Mouse (Mus musculus) heart, adult 2 months (tissue): ENCODE results near the gene Uggt2. TPM values are rescaled to one million over a fixed set of nuclear protein-coding genes. Genes with fewer than 3 reads are reported as not detected.
"Not testable (repeated sequence)": the region's sequence is repeated elsewhere in the genome, so short reads cannot be mapped to it uniquely, and the experiment has no call there.

Source experiments
- DNase-seq, 2 experiments: peaks; one replicate each; pipeline ENCODE4 v3.0.0; 2021
- H3K27ac ChIP-seq: fragments of 200-600 bp; 2 replicates; pipeline ENCODE4 v1.8.1; 2022
- H3K27me3 ChIP-seq: fragments of 200-500 bp; 2 replicates; pipeline ENCODE4 v1.6.1; 2012; ENCODE audit warnings: mild to moderate bottlenecking, low read length, inconsistent platforms, mixed read lengths; ENCODE audit not compliant: control insufficient read depth, insufficient read depth
- H3K36me3 ChIP-seq: fragments of 200-500 bp; 2 replicates; pipeline ENCODE4 v1.6.1; 2012; ENCODE audit warnings: low read length, inconsistent platforms; ENCODE audit not compliant: control insufficient read depth, insufficient read depth
- H3K4me1 ChIP-seq: fragments of 200-500 bp; 2 replicates; pipeline ENCODE4 v1.6.1; 2011; ENCODE audit warnings: low read length; ENCODE audit not compliant: control insufficient read depth, insufficient read depth
- H3K4me3 ChIP-seq: fragments of 200-600 bp; 2 replicates; pipeline ENCODE4 v1.8.1; 2022
- H3K79me2 ChIP-seq: fragments of 200-500 bp; replicated peaks from 2 replicates; pipeline ENCODE4 v1.6.1; 2012; ENCODE audit warnings: mild to moderate bottlenecking, inconsistent platforms, low read length, moderate library complexity, mixed read lengths; ENCODE audit not compliant: control insufficient read depth, insufficient read depth
- H3K9ac ChIP-seq: fragments of 200-500 bp; 2 replicates; pipeline ENCODE4 v1.6.1; 2012; ENCODE audit warnings: low read depth, mild to moderate bottlenecking, control low read depth, inconsistent platforms, low read length, mixed read lengths
- CTCF ChIP-seq: fragments of 200-600 bp; IDR thresholded peaks from 2 replicates; pipeline ENCODE4 v1.8.1; 2022; ENCODE audit warnings: antibody characterized with exemption, mild to moderate bottlenecking, moderate library complexity
- EP300 ChIP-seq: fragments of 200-500 bp; IDR thresholded peaks from 2 replicates; pipeline ENCODE4 v1.6.1; 2011; ENCODE audit warnings: low read depth, low read length, control low read depth; ENCODE audit not compliant: insufficient read depth
- POLR2A ChIP-seq: fragments of 200-500 bp; IDR thresholded peaks from 2 replicates; pipeline ENCODE4 v1.6.1; 2011; ENCODE audit warnings: mild to moderate bottlenecking, low read depth, low read length, control low read depth; ENCODE audit not compliant: insufficient read depth
- WGBS: fragments of 180-500 bp; shearing (Covaris S2); methylation state at CpG from one replicate; pipeline ENCODE4 v1.1.7; 2018; 5-methylcytosine and 5-hydroxymethylcytosine counted together
- intact Hi-C: fragments of 180-260 bp; cut with DNase I; formaldehyde crosslinking; loops from one replicate; pipeline ENCODE4 v1.15.1; 2025
- polyA plus RNA-seq: library from polyadenylated mRNA; depleted of rRNA; stranded (reverse); fragments of >200 nt; gene quantifications from 2 replicates; pipeline ENCODE4 v1.2.3, GENCODE M21; 2012
- total RNA-seq, 2 experiments: library from RNA; stranded (reverse); gene quantifications; 2 replicates each; pipeline ENCODE4 v1.2.3; 2021

Gene Uggt2
- total and polyA plus RNA-seq, 3 experiments, result 4.1 to 5.7 (median 5.6) TPM

DNA sequence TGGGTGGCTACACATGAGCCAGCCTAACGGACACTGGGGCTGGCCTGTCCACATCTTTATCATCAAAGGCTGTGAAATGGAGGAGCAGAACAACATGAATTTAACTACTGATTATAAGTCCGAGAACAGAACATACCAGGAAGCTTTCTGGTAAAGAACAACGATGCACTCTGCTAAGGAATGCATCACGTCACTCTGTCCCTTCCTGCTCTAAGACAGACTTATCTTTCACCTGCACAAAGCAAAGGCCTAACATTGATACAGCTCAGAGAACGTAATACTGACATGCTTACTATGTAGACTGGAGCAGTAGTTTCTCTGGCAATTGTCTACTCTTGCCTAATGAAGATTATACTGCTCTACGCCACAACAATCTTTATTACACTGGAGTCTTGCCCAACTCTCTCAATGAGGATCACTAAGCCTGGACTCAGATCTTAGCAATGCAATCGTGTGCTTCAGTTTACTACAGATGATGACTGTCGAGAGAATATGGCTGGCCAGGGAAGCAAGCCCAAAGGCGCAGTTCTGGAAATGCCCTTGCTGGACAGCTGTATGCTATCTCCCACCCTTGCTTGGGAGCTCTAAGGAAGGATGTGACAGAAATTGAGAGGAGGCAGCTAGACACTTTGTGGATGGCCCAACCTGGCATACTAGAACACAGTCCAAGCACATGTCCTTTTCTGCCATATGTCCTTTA is 103.9 kb downstream of the Uggt2 start:
- Histone ChIP-seq H3K27me3 (no peaks in the 10 kb centered on the region), H3K4me1 (no peaks in the 10 kb centered on the region), H3K79me2 (no peaks in the 10 kb centered on the region), H3K4me3 (no peak overlapping the region), H3K27ac (no peak overlapping the region), H3K9ac (no peak overlapping the region), H3K36me3 (no peaks in the 10 kb centered on the region)
- intact Hi-C loops, result no loop called here
- no peak for TF ChIP-seq POLR2A
- TF ChIP-seq EP300, result no peak
- TF ChIP-seq CTCF, result no peak
- 72% methylated on average over 9 of the region's 9 CpGs for whole genome bisulfite sequencing
- DNase-seq, result no peak

DNA sequence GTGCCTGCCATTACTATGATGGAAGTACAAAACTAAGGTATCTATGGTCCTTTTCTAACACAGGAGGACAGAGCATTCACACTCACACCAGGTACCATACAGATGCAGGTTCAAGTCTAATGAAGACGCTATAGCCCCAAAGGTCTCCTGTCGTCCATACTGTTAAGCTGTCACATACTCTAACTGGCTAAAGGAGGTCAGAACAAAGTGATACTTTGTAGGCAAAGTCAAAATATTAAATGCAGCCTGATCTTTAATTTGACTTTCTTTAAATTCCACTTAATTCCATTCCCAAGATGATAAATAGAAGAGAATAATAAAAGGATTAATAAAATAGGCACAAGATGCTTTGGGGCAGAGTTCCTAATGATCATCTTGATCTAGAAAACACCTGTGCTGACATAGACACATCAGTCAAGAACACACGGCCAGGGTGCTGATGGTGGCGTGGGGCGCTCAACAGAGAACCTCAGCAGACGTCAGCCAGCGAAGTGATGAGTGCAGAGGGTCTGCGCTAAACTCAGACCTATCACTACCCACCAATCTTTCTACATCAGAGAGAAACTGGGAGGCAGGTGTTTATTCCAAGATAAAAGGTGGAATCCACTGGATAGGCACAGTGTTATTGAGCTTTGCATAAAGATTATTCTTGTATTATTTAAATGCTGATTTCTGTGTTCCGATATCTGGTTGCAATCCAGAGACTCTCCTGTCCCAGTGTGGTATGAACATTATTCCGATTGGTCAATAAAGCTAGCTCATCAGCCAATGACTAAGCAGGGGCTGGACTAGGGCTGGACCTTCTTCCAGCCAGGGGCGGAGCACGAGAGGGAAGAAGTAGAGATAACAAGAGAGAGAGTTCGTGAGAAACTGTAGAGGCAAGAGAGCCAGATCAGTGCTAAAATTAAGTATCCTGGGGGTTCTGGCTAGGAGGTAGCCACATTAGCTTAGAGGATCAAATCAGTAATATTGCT is 111.4 kb downstream of the Uggt2 start:
- Histone ChIP-seq H3K4me3 (no peak overlapping the region), H3K27me3 (no peaks in the 10 kb centered on the region), H3K36me3 (no peaks in the 10 kb centered on the region; the same call in 1 of the 2 replicates), H3K27ac (no peak overlapping the region), H3K79me2 (no peaks in the 10 kb centered on the region), H3K9ac (no peak overlapping the region), H3K4me1 (no peaks in the 10 kb centered on the region)
- TF ChIP-seq CTCF, result no peak
- no peak for TF ChIP-seq EP300
- no peak for TF ChIP-seq POLR2A
- WGBS, result 54% methylated on average over 13 of the region's 13 CpGs
- no peak for DNase-seq
- intact Hi-C loops, result loop anchor here (1.0 to 5.0 kb wide), 2 partner anchors 39 to 76 kb away; no protein-coding TSS in a partner anchor

DNA sequence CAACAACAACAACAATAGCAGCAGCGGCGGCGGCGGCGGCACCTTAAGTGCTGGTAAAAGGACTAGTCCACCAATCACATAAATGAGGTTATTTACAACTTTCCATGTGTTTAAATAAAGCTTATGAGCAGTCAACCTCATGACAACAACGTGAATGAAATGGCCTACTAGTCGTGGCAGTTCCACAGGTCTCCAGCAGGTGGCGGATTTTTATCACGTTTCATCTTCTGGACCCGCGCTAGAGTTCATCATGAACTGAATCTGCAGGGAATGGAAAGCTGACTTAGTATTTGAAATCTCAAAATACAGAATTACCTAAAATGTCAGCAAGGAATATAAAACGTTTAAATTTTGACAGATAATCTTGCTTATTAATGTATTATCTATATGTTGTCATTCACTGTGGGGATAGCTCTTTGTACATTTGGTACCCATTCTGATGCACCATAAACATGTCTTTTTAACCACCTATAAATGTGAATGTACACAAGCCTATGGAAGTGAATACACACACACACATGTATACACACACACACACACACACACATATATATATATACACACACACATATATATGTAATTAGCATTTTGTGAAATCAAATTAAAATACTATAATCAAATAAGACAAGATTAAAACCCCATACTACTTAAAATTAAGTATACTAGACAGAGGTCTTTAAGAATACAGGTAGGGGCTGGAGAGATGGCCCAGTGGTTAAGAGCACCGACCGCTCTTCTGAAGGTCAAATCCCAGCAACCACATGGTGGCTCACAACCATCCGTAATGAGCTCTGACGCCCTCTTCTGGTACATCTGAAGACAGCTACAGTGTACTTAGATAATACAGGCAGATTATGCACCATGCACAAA is 112.3 kb downstream of the Uggt2 start:
- no peaks in the 10 kb centered on the region for H3K4me1 ChIP-seq
- peak; percentile 51 to 77 for DNase-seq
- no peak overlapping the region for H3K9ac ChIP-seq
- WGBS, result 43% methylated on average over 16 of the region's 16 CpGs
- H3K27ac ChIP-seq, result no peak overlapping the region
- TF ChIP-seq CTCF, result peak; percentile 95
- TF ChIP-seq POLR2A, result no peak
- no peak for TF ChIP-seq EP300
- intact Hi-C loops, result loop anchor here (5.0 kb wide), 1 partner anchor 75 kb away; no protein-coding TSS in a partner anchor
- H3K27me3 ChIP-seq, result no peaks in the 10 kb centered on the region
- no peak overlapping the region for H3K4me3 ChIP-seq
- no peaks in the 10 kb centered on the region; the same call in 1 of the 2 replicates for H3K36me3 ChIP-seq
- no peaks in the 10 kb centered on the region for H3K79me2 ChIP-seq

- Histone ChIP-seq H3K4me1 (no peaks in the 10 kb centered on the region), H3K36me3 (peaks cover 3% of the 10 kb centered on the region), H3K4me3 (no peak overlapping the region), H3K79me2 (no peaks in the 10 kb centered on the region), H3K27ac (no peak overlapping the region), H3K9ac (no peak overlapping the region), H3K27me3 (no peaks in the 10 kb centered on the region)
- TF ChIP-seq CTCF (no peak), EP300 (no peak), POLR2A (no peak)
- intact Hi-C loops, result no loop called here
- DNase-seq, result no peak
- WGBS, result 82% methylated on average over 4 of the region's 4 CpGs
Observed at GRCm38 (mm10) chr14:118984161-118984560, 115.1 kb downstream of the Uggt2 start.

DNA sequence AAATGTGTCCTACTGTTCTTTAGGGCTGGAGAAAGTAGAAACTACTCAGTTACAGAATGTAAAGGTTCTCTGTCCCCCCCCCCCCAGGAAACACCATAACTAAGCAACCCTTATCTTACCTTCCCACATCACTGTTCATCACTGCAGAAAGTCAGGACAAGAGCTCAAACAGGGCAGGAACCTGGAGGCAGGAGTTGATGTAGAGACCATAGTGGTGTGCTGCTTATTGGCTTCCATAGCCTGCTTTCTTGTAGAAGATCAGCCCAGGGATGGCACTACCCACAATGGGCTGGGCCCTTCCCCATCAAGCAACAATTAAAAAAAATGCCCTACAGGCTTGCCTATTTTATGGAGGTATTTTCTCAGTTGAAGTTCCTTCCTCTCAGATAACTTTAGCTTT is 115.8 kb downstream of the Uggt2 start:
- no peaks in the 10 kb centered on the region for H3K4me1 ChIP-seq
- H3K4me3 ChIP-seq, result no peak overlapping the region
- TF ChIP-seq CTCF (no peak), POLR2A (no peak), EP300 (no peak)
- H3K9ac ChIP-seq, result no peak overlapping the region
- intact Hi-C loops, result no loop called here
- DNase-seq, result no peak
- no peak overlapping the region for H3K27ac ChIP-seq
- H3K27me3 ChIP-seq, result no peaks in the 10 kb centered on the region
- no peaks in the 10 kb centered on the region for H3K79me2 ChIP-seq
- peaks cover 3% of the 10 kb centered on the region for H3K36me3 ChIP-seq

- DNase-seq, result peak in 1 of 2 experiments; percentile 23
- H3K9ac ChIP-seq, H3K27ac ChIP-seq, H3K4me1 ChIP-seq, intact Hi-C loops, H3K4me3 ChIP-seq, H3K36me3 ChIP-seq, H3K27me3 ChIP-seq, H3K79me2 ChIP-seq: not testable (repeated sequence)
- WGBS, result 41% methylated on average over 9 of the region's 11 CpGs
Observed at GRCm38 (mm10) chr14:118982429-118983045, 116.7 kb downstream of the Uggt2 start.

GRCm38 (mm10) chr14:118981711-118982428 is 117.4 kb downstream of the Uggt2 start:
- H3K4me1 ChIP-seq, H3K36me3 ChIP-seq, H3K27ac ChIP-seq, H3K9ac ChIP-seq, intact Hi-C loops, H3K27me3 ChIP-seq, H3K4me3 ChIP-seq, H3K79me2 ChIP-seq: not testable (repeated sequence)
- 43% methylated on average over 6 of the region's 6 CpGs for WGBS
- DNase-seq, result peak in 1 of 2 experiments; percentile 18
